Mouse (Mus musculus): ENCODE results near the gene Isoc2a. TPM values are rescaled to one million over a fixed set of nuclear protein-coding genes. Genes with fewer than 3 reads are reported as not detected.

Isoc2a gene
- total RNA-seq (2014; rRNA removed) (5.8 and 7.7 TPM in 2 replicates), polyA plus RNA-seq (2015; fragmentation: Nextera tagmentation; extraction: Ambion mirVana) (0.38 and 0.52 TPM in 2 replicates)

DNA sequence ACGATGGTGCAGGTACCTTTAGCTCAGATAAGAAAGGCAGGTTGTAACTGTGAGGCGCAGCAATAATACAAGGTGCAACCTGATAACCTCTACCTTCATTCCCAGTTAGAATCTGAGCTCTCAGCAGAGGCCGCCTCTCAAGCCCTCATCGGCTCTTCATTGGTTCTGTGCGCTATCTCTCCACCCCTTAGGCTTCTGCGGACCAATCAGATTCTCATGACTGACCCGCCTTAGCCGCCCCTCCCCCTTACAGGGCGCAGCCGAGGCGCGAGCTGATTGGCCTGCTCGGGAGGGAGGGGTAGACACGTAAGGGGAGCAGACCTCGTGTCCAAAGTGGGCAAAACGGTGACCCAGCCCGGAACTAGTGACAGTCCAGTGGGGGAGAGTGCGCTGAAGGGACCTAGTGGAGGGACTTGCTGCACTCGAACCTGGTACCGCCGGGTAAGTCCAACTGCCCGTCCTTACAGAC is at the start of gene Isoc2a:
Gene Isoc2a (plus strand): TSS at position 401 of the 469 bp plus-strand sequence.
- Histone ChIP-seq H3K4me3 (ENCODE audit: low read depth, low read length) (peak within 1 kb of the TSS; percentile 49), H3K27ac (ENCODE audit: low read depth, low read length) (peak within 1 kb of the TSS; percentile 55), H3K27me3 (ENCODE audit: insufficient read depth, low read length) (no peaks in the 10 kb centered on the region), H3K36me3 (ENCODE audit: insufficient read depth, low read length) (no peaks in the 10 kb centered on the region), H3K4me1 (ENCODE audit: insufficient read depth, low read length) (no peaks in the 10 kb centered on the region), H3K9ac (replicated peaks; ENCODE audit: low read length, poor library complexity, severe bottlenecking) (peak within 1 kb of the TSS; percentile 52), H3K9me3 (ENCODE audit: low read length) (no peaks in the 10 kb centered on the region), H3K4me2 (ENCODE audit: low read depth, low read length, poor library complexity, severe bottlenecking) (peak within 1 kb of the TSS; percentile 67)
- ATAC-seq (ENCODE audit: low FRiP score) (peak; percentile 99), DNase-seq (ENCODE audit: low spot score) (peak; percentile 95)
- WGBS, result 1% methylated on average over 22 of the region's 22 CpGs
- TF ChIP-seq CTCF (IDR thresholded peaks at IDR 0.05), result no peak

DNA sequence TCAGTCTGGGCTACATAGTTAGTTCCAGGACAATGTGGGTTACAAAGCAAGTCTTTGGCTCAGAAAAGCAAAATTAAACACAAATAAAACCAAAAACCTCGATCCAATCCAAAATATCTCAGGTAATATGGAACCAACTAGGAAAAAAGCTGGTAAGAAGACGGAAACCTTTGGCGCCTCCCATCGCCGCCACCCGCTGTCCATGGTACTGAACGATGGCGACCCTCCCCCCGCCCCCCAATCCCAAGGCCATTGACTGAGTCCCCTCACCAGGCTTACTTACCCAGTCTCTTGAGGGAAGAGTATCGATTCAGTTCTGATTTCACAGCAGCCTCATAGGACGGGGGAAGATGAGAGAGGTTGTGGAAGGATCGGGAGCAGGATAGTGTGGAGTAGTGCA is 46.5 kb upstream of the Isoc2a start:
- WGBS, result 11% methylated on average over 12 of the region's 12 CpGs
- H3K27ac ChIP-seq (ENCODE audit: low read depth, low read length), result no peak overlapping the region
- H3K4me1 ChIP-seq (ENCODE audit: insufficient read depth, low read length), result no peaks in the 10 kb centered on the region
- H3K4me2 ChIP-seq (ENCODE audit: low read depth, low read length, poor library complexity, severe bottlenecking), result no peak overlapping the region
- H3K36me3 ChIP-seq (ENCODE audit: insufficient read depth, low read length), result peaks cover 30% of the 10 kb centered on the region
- no peaks in the 10 kb centered on the region for H3K9me3 ChIP-seq (ENCODE audit: low read length)
- no peak overlapping the region for H3K4me3 ChIP-seq (ENCODE audit: low read depth, low read length)
- H3K27me3 ChIP-seq (ENCODE audit: insufficient read depth, low read length), result no peaks in the 10 kb centered on the region
- ATAC-seq (ENCODE audit: low FRiP score) (no peak), DNase-seq (ENCODE audit: low spot score) (no peak)
- no peak for TF ChIP-seq CTCF (IDR thresholded peaks at IDR 0.05)
- H3K9ac ChIP-seq (replicated peaks; ENCODE audit: low read length, poor library complexity, severe bottlenecking), result no peak overlapping the region

DNA sequence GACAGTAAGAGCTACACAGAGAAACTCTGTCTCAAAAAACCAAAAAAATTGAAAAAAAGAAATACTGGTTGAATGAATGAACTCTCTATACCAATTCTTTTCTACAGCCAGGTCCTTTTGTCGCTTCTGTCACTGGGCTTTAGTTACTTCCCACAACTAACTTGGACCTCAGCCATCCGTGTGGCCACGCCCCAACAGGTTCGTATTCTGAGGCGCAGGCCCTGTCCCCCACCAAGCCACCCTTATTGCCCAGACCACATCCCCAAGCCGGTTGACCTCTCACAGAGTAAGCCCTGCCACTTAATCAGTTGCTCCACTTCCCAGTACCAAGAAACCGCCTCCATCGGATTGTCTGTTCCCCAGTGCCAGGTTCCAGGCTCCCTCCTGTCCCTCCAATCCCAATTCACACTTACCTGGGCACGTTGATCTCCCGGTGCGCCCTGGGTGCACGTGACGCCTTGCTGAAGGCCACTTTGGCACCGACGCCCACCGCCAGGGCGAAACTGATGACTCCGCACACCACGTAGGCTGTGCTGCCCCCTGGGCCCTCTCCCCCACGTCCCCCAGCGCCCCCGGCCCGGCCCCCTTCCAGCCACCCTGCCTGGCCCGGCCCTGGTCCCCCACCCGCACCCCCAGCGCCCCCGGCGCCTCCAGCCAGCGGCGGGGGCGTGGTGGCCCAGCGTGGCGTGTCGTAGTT is 41.2 kb upstream of the Isoc2a start:
- H3K27me3 ChIP-seq (ENCODE audit: insufficient read depth, low read length), result no peaks in the 10 kb centered on the region
- H3K4me1 ChIP-seq (ENCODE audit: insufficient read depth, low read length), result peaks cover 3% of the 10 kb centered on the region; the same call in 1 of the 2 replicates
- peak overlapping the region; percentile 61 for H3K4me3 ChIP-seq (ENCODE audit: low read depth, low read length)
- DNase-seq (ENCODE audit: low spot score) (peak; percentile 5), ATAC-seq (ENCODE audit: low FRiP score) (peak; percentile 41)
- peak overlapping the region; percentile 89 for H3K4me2 ChIP-seq (ENCODE audit: low read depth, low read length, poor library complexity, severe bottlenecking)
- peak overlapping the region; percentile 82 for H3K9ac ChIP-seq (replicated peaks; ENCODE audit: low read length, poor library complexity, severe bottlenecking)
- no peaks in the 10 kb centered on the region for H3K9me3 ChIP-seq (ENCODE audit: low read length)
- H3K27ac ChIP-seq (ENCODE audit: low read depth, low read length), result peak overlapping the region; percentile 85
- TF ChIP-seq CTCF (IDR thresholded peaks at IDR 0.05), result no peak
- 0 out of 2 replicates have a peak, but pooled peaks cover 4% of the 10 kb centered on the region for H3K36me3 ChIP-seq (ENCODE audit: insufficient read depth, low read length)
- 6% methylated on average over 34 of the region's 34 CpGs for WGBS

DNA sequence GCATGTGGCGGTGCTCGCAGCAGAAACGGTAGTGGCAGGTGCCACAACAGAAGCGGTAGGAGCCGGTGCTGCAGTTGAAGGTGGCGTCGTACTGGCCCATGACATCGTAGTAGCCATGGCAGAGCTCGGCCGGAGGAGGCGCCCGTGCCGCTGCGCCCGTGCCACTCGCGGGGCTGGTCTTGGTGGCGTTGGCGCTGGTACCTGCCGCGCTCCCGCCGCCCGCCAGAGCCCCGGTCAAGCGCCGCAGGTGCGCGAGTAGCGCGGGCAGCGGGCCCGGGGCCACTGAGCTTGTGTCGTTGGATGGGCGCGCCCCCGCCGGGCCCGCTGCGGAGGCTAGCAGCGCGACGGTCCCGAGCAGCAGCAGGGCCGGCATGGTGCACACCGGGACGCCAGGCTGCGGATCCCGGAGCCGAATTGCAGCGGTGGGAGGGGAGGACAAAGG is 40.6 kb upstream of the Isoc2a start:
- WGBS, result under 1% methylated on average over 47 of the region's 51 CpGs
- Histone ChIP-seq H3K4me3 (ENCODE audit: low read depth, low read length) (peak overlapping the region; percentile 61), H3K27me3 (ENCODE audit: insufficient read depth, low read length) (no peaks in the 10 kb centered on the region), H3K4me2 (ENCODE audit: low read depth, low read length, poor library complexity, severe bottlenecking) (peak overlapping the region; percentile 89), H3K9ac (replicated peaks; ENCODE audit: low read length, poor library complexity, severe bottlenecking) (peak overlapping the region; percentile 82), H3K4me1 (ENCODE audit: insufficient read depth, low read length) (peaks cover 3% of the 10 kb centered on the region; the same call in 1 of the 2 replicates), H3K36me3 (ENCODE audit: insufficient read depth, low read length) (0 out of 2 replicates have a peak, but pooled peaks cover 4% of the 10 kb centered on the region), H3K27ac (ENCODE audit: low read depth, low read length) (peak overlapping the region; percentile 85), H3K9me3 (ENCODE audit: low read length) (no peaks in the 10 kb centered on the region)
- ATAC-seq (ENCODE audit: low FRiP score) (peak; percentile 91), DNase-seq (ENCODE audit: low spot score) (peak; percentile 81)
- peak; percentile 69 for TF ChIP-seq CTCF (IDR thresholded peaks at IDR 0.05)

DNA sequence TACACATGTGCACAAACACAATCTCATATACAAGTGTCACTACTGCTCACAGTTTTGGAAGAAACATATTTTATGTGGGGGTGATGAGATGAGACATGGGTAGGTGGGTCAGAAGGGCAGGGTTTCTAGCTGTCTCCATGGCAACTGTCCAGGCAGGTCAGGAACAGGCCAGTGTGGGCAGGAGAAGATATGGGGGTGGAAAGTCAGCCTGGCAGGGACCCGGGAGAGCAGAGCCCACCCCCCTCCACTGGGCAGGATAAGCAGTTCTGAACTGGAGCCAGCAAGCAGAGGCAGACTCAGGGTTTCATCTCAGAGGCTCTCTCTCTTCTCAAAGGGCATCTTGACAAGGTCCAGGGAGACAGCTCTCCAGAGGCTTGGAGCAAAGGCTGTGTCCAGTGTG is 39.3 kb upstream of the Isoc2a start:
- Histone ChIP-seq H3K9me3 (ENCODE audit: low read length) (no peaks in the 10 kb centered on the region), H3K4me1 (ENCODE audit: insufficient read depth, low read length) (peaks cover 7% of the 10 kb centered on the region; the same call in 1 of the 2 replicates), H3K9ac (replicated peaks; ENCODE audit: low read length, poor library complexity, severe bottlenecking) (no peak overlapping the region), H3K27ac (ENCODE audit: low read depth, low read length) (no peak overlapping the region), H3K4me3 (ENCODE audit: low read depth, low read length) (no peak overlapping the region), H3K4me2 (ENCODE audit: low read depth, low read length, poor library complexity, severe bottlenecking) (no peak overlapping the region), H3K27me3 (ENCODE audit: insufficient read depth, low read length) (no peaks in the 10 kb centered on the region), H3K36me3 (ENCODE audit: insufficient read depth, low read length) (0 out of 2 replicates have a peak, but pooled peaks cover 4% of the 10 kb centered on the region)
- no peak for TF ChIP-seq CTCF (IDR thresholded peaks at IDR 0.05)
- ATAC-seq (ENCODE audit: low FRiP score) (no peak), DNase-seq (ENCODE audit: low spot score) (no peak)
- 22% methylated on average over 1 of the region's 1 CpGs for WGBS

DNA sequence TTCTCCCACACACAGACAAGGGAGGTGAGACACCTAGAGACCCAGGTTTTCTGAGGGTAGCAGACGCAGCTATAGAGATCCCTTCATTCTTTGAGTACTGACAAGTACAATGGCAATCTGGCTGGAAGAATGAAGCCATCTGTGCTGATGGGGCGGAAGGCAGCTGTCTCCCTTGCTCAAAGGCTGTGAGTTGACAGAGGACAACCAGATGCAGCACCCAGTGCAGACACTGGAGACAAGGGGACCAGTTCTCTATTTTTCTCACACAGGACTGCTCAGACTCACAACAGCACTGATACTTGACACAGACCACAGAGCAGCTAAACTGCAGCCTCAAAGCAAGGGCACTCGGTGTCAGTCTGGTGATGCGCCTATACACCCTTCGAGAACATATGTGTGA is 34.9 kb upstream of the Isoc2a start:
- peak overlapping the region; percentile 65 for H3K4me2 ChIP-seq (ENCODE audit: low read depth, low read length, poor library complexity, severe bottlenecking)
- ATAC-seq (ENCODE audit: low FRiP score) (0 out of 2 replicates have a peak, but pooled peaks have one; percentile 1), DNase-seq (ENCODE audit: low spot score) (peak; percentile 16)
- peaks cover 7% of the 10 kb centered on the region; the same call in 1 of the 2 replicates for H3K4me1 ChIP-seq (ENCODE audit: insufficient read depth, low read length)
- no peaks in the 10 kb centered on the region for H3K9me3 ChIP-seq (ENCODE audit: low read length)
- WGBS, result 42% methylated on average over 5 of the region's 5 CpGs
- no peaks in the 10 kb centered on the region for H3K27me3 ChIP-seq (ENCODE audit: insufficient read depth, low read length)
- H3K36me3 ChIP-seq (ENCODE audit: insufficient read depth, low read length), result no peaks in the 10 kb centered on the region
- no peak for TF ChIP-seq CTCF (IDR thresholded peaks at IDR 0.05)
- peak overlapping the region; percentile 80 for H3K27ac ChIP-seq (ENCODE audit: low read depth, low read length)
- peak overlapping the region; percentile 61 for H3K9ac ChIP-seq (replicated peaks; ENCODE audit: low read length, poor library complexity, severe bottlenecking)
- peak overlapping the region; percentile 58 for H3K4me3 ChIP-seq (ENCODE audit: low read depth, low read length)

Measured in midbrain, postnatal 0 days (tissue).